Mouse (Mus musculus) limb, embryonic 11.5 days (tissue): ENCODE measurements around the gene Anp32a. TPM values are rescaled to one million over a fixed set of nuclear protein-coding genes. Genes with fewer than 3 reads are reported as not detected.

Experiments
- ATAC-seq: fragments of 200-750 bp; cut with Nextera tagmentation; 2 replicates; pipeline ENCODE4 v1.8.0; 2017; ENCODE audit warnings: low read depth; ENCODE audit not compliant: insufficient number of reproducible peaks, low FRiP score, low TSS enrichment
- DNase-seq: peaks from one replicate; pipeline ENCODE4 v3.0.0-alpha.2; 2015; ENCODE audit warnings: low spot score
- H3K27ac ChIP-seq: fragments of 300-500 bp; sonication (generic); replicated peaks from 2 replicates; pipeline ENCODE4 v1.5.1; 2014; ENCODE audit warnings: low read depth, mild to moderate bottlenecking, low read length
- H3K27me3 ChIP-seq: fragments of 300-500 bp; sonication (generic); 2 replicates; pipeline ENCODE4 v1.6.1; 2014; ENCODE audit warnings: mild to moderate bottlenecking, low read length, mixed read lengths; ENCODE audit not compliant: control insufficient read depth, insufficient read depth
- H3K36me3 ChIP-seq: fragments of 300-500 bp; sonication (generic); 2 replicates; pipeline ENCODE4 v1.6.1; 2014; ENCODE audit warnings: mild to moderate bottlenecking, low read length, moderate library complexity, mixed read lengths; ENCODE audit not compliant: control insufficient read depth, insufficient read depth
- H3K4me1 ChIP-seq: fragments of 300-500 bp; sonication (generic); 2 replicates; pipeline ENCODE4 v1.6.1; 2014; ENCODE audit warnings: low read length, mixed read lengths; ENCODE audit not compliant: control insufficient read depth, insufficient read depth
- H3K4me2 ChIP-seq: fragments of 300-500 bp; sonication (generic); 2 replicates; pipeline ENCODE4 v1.6.1; 2014; ENCODE audit warnings: low read depth, mild to moderate bottlenecking, moderate library complexity; ENCODE audit not compliant: severe bottlenecking
- H3K4me3 ChIP-seq: fragments of 300-500 bp; sonication (generic); 2 replicates; pipeline ENCODE4 v1.5.1; 2014; ENCODE audit warnings: low read depth, low read length
- H3K9ac ChIP-seq: fragments of 300-500 bp; sonication (generic); 2 replicates; pipeline ENCODE4 v1.6.1; 2014; ENCODE audit warnings: mild to moderate bottlenecking, low read length
- H3K9me3 ChIP-seq: fragments of 300-500 bp; sonication (generic); 2 replicates; pipeline ENCODE4 v1.6.1; 2016; ENCODE audit warnings: low read length; ENCODE audit not compliant: control insufficient read depth
- WGBS: fragments of 180-500 bp; shearing (Covaris S2); extraction: QIAGEN DNeasy Blood & Tissue Kit; methylation state at CpG from one replicate; pipeline ENCODE4 v1.1.7; 2014; 5-methylcytosine and 5-hydroxymethylcytosine counted together
- polyA plus RNA-seq: library from polyadenylated mRNA; unstranded; fragments of >200 nt; fragmentation: Nextera tagmentation; extraction: Ambion mirVana; gene quantifications from 2 replicates; pipeline ENCODE4 v1.2.1, GENCODE M21; 2014

Anp32a gene
- polyA plus RNA-seq, 1 experiment from 2014 or later: 223 TPM

- Histone ChIP-seq H3K9me3 (no peaks in the 10 kb centered on the region), H3K27ac (no peak overlapping the region), H3K4me2 (no peak overlapping the region), H3K9ac (no peak overlapping the region; the same call in 1 of the 2 replicates), H3K27me3 (no peaks in the 10 kb centered on the region), H3K4me3 (no peak overlapping the region), H3K4me1 (peaks cover 29% of the 10 kb centered on the region), H3K36me3 (peaks cover 6% of the 10 kb centered on the region)
- no peak for DNase-seq
- 75% methylated on average over 6 of the region's 6 CpGs for WGBS
- no peak for ATAC-seq
Measured at GRCm38 (mm10) chr9:62369172-62369571, 28.1 kb downstream of the Anp32a start.

GRCm38 (mm10) chr9:62370186-62370585, 29.1 kb downstream of the Anp32a start:
- WGBS: 84% methylated on average over 9 of the region's 9 CpGs
- peaks cover 6% of the 10 kb centered on the region for H3K36me3 ChIP-seq

GRCm38 (mm10) chr9:62370648-62371280, 29.7 kb downstream of the Anp32a start:
- Histone ChIP-seq H3K36me3 (peaks cover 6% of the 10 kb centered on the region), H3K27ac (no peak overlapping the region), H3K9me3 (no peaks in the 10 kb centered on the region), H3K4me3 (no peak overlapping the region), H3K4me1 (peaks cover 14% of the 10 kb centered on the region; the same call in 1 of the 2 replicates), H3K9ac (no peak overlapping the region), H3K27me3 (no peaks in the 10 kb centered on the region), H3K4me2 (no peak overlapping the region)
- WGBS: 74% methylated on average over 6 of the region's 6 CpGs
- DNase-seq: no peak
- no peak for ATAC-seq

More at GRCm38 (mm10) chr9:62370186-62370585, 29.1 kb downstream of the Anp32a start:
- Histone ChIP-seq H3K9me3 (no peaks in the 10 kb centered on the region), H3K4me3 (no peak overlapping the region), H3K4me2 (no peak overlapping the region), H3K27ac (no peak overlapping the region), H3K9ac (no peak overlapping the region), H3K27me3 (no peaks in the 10 kb centered on the region), H3K4me1 (peaks cover 20% of the 10 kb centered on the region)
- no peak for ATAC-seq
- DNase-seq: no peak

- ATAC-seq (no peak), DNase-seq (no peak)
- no peak overlapping the region for H3K27ac ChIP-seq
- no peaks in the 10 kb centered on the region for H3K27me3 ChIP-seq
- H3K9me3 ChIP-seq: no peaks in the 10 kb centered on the region
- H3K4me3 ChIP-seq: no peak overlapping the region
- no peak overlapping the region for H3K9ac ChIP-seq
- WGBS: 82% methylated on average over 16 of the region's 16 CpGs
- H3K4me1 ChIP-seq: peaks cover 7% of the 10 kb centered on the region; the same call in 1 of the 2 replicates
- H3K36me3 ChIP-seq: peaks cover 9% of the 10 kb centered on the region
- H3K4me2 ChIP-seq: no peak overlapping the region
Measured at GRCm38 (mm10) chr9:62371745-62372555, 30.9 kb downstream of the Anp32a start.

- 86% methylated on average over 9 of the region's 9 CpGs for WGBS
- H3K9me3 ChIP-seq: no peaks in the 10 kb centered on the region
- H3K27me3 ChIP-seq: no peaks in the 10 kb centered on the region
- no peak overlapping the region for H3K4me2 ChIP-seq
- H3K4me1 ChIP-seq: peaks cover 5% of the 10 kb centered on the region; the same call in 1 of the 2 replicates
- peaks cover 16% of the 10 kb centered on the region for H3K36me3 ChIP-seq
- DNase-seq (no peak), ATAC-seq (no peak)
- no peak overlapping the region for H3K27ac ChIP-seq
- H3K9ac ChIP-seq: no peak overlapping the region
- no peak overlapping the region for H3K4me3 ChIP-seq
Measured at GRCm38 (mm10) chr9:62372556-62373221, 31.6 kb downstream of the Anp32a start.

- H3K4me1 ChIP-seq: no peaks in the 10 kb centered on the region
- no peak overlapping the region for H3K9ac ChIP-seq
- H3K4me2 ChIP-seq: no peak overlapping the region
- H3K27me3 ChIP-seq: no peaks in the 10 kb centered on the region
- peaks cover 19% of the 10 kb centered on the region for H3K36me3 ChIP-seq
- H3K27ac ChIP-seq: no peak overlapping the region
- no peak overlapping the region for H3K4me3 ChIP-seq
- no peak for ATAC-seq
- 68% methylated on average over 18 of the region's 18 CpGs for WGBS
- H3K9me3 ChIP-seq: no peaks in the 10 kb centered on the region
- peak; percentile 68 for DNase-seq
Measured at GRCm38 (mm10) chr9:62373222-62374123, 32.4 kb downstream of the Anp32a start.

GRCm38 (mm10) chr9:62374276-62374675, 33.2 kb downstream of the Anp32a start:
- Histone ChIP-seq H3K36me3 (peaks cover 21% of the 10 kb centered on the region), H3K9me3 (no peaks in the 10 kb centered on the region), H3K9ac (no peak overlapping the region), H3K27me3 (no peaks in the 10 kb centered on the region), H3K27ac (no peak overlapping the region), H3K4me2 (no peak overlapping the region), H3K4me3 (no peak overlapping the region), H3K4me1 (no peaks in the 10 kb centered on the region)
- ATAC-seq (no peak), DNase-seq (no peak)
- 82% methylated on average over 3 of the region's 3 CpGs for WGBS

GRCm38 (mm10) chr9:62377897-62378296, 36.8 kb downstream of the Anp32a start:
- DNase-seq (no peak), ATAC-seq (no peak)
- Histone ChIP-seq H3K27ac (no peak overlapping the region), H3K9me3 (no peaks in the 10 kb centered on the region), H3K27me3 (no peaks in the 10 kb centered on the region), H3K4me2 (no peak overlapping the region), H3K9ac (no peak overlapping the region), H3K4me3 (no peak overlapping the region), H3K4me1 (no peaks in the 10 kb centered on the region), H3K36me3 (peaks cover 30% of the 10 kb centered on the region)
- 92% methylated on average over 10 of the region's 10 CpGs for WGBS
